Mouse (Mus musculus): ENCODE measurements around the gene Tmcc1. TPM values are rescaled to one million over a fixed set of nuclear protein-coding genes. Genes with fewer than 3 reads are reported as not detected.
A peak's percentile ranks its signal among the peaks of the same experiment; 100 is the strongest.
"Not testable (repeated sequence)": the region's sequence is repeated elsewhere in the genome, so short reads cannot be mapped to it uniquely, and the experiment has no call there.

The Tmcc1 gene
- polyA plus RNA-seq, 1 experiment from 2014 or later = 19.4 TPM

- Histone ChIP-seq H3K4me1 (peaks cover 8% of the 10 kb centered on the region), H3K36me3 (no peaks in the 10 kb centered on the region), H3K9me3 (no peaks in the 10 kb centered on the region), H3K9ac (no peak overlapping the region), H3K4me3 (no peak overlapping the region), H3K27me3 (no peaks in the 10 kb centered on the region), H3K4me2 (no peak overlapping the region), H3K27ac (peak overlapping the region; percentile 60)
- no peak for ATAC-seq (ENCODE audit: insufficient number of reproducible peaks, insufficient read depth, low FRiP score, low TSS enrichment, low read depth)
- 38% methylated on average over 6 of the region's 6 CpGs for WGBS
Measured at GRCm38 (mm10) chr6:116072221-116072745, 121.0 kb downstream of the Tmcc1 start.

- no peaks in the 10 kb centered on the region for H3K9me3 ChIP-seq
- H3K27ac ChIP-seq = no peak overlapping the region
- peaks cover 8% of the 10 kb centered on the region for H3K4me1 ChIP-seq
- H3K36me3 ChIP-seq = no peaks in the 10 kb centered on the region
- H3K4me3 ChIP-seq = no peak overlapping the region
- no peak overlapping the region for H3K9ac ChIP-seq
- H3K4me2 ChIP-seq = no peak overlapping the region
- H3K27me3 ChIP-seq = no peaks in the 10 kb centered on the region
- no peak for ATAC-seq (ENCODE audit: insufficient number of reproducible peaks, insufficient read depth, low FRiP score, low TSS enrichment, low read depth)
- 89% methylated on average over 2 of the region's 2 CpGs for WGBS
Measured at GRCm38 (mm10) chr6:116071781-116072180, 121.5 kb downstream of the Tmcc1 start.

- no peaks in the 10 kb centered on the region for H3K27me3 ChIP-seq
- peaks cover 8% of the 10 kb centered on the region for H3K4me1 ChIP-seq
- no peaks in the 10 kb centered on the region for H3K9me3 ChIP-seq
- H3K9ac ChIP-seq = no peak overlapping the region
- no peak overlapping the region for H3K27ac ChIP-seq
- no peak overlapping the region for H3K4me3 ChIP-seq
- no peak overlapping the region for H3K4me2 ChIP-seq
- no peaks in the 10 kb centered on the region for H3K36me3 ChIP-seq
- 94% methylated on average over 3 of the region's 3 CpGs for WGBS
- no peak for ATAC-seq (ENCODE audit: insufficient number of reproducible peaks, insufficient read depth, low FRiP score, low TSS enrichment, low read depth)
Measured at GRCm38 (mm10) chr6:116070558-116070957, 122.7 kb downstream of the Tmcc1 start.

- Histone ChIP-seq H3K9ac (no peak overlapping the region), H3K4me1 (no peaks in the 10 kb centered on the region), H3K27me3 (no peaks in the 10 kb centered on the region), H3K9me3 (no peaks in the 10 kb centered on the region), H3K27ac (no peak overlapping the region), H3K4me3 (no peak overlapping the region), H3K36me3 (no peaks in the 10 kb centered on the region), H3K4me2 (no peak overlapping the region)
- 66% methylated on average over 1 of the region's 1 CpGs for WGBS
- no peak for ATAC-seq (ENCODE audit: insufficient number of reproducible peaks, insufficient read depth, low FRiP score, low TSS enrichment, low read depth)
Measured at GRCm38 (mm10) chr6:116063516-116063915, 129.8 kb downstream of the Tmcc1 start.

- not testable (repeated sequence) for H3K9ac ChIP-seq; H3K9me3 ChIP-seq; ATAC-seq (ENCODE audit: insufficient number of reproducible peaks, insufficient read depth, low FRiP score, low TSS enrichment, low read depth); H3K4me1 ChIP-seq; H3K4me3 ChIP-seq; H3K27ac ChIP-seq; H3K27me3 ChIP-seq; H3K36me3 ChIP-seq; H3K4me2 ChIP-seq
Measured at GRCm38 (mm10) chr6:116059542-116059941, 133.7 kb downstream of the Tmcc1 start.

- 76% methylated on average over 3 of the region's 3 CpGs for WGBS
Measured at GRCm38 (mm10) chr6:116058541-116059300, 134.6 kb downstream of the Tmcc1 start.

GRCm38 (mm10) chr6:116056676-116057264 is 136.5 kb downstream of the Tmcc1 start:
- no peak overlapping the region for H3K4me3 ChIP-seq
- H3K36me3 ChIP-seq = no peaks in the 10 kb centered on the region
- 34% methylated on average over 13 of the region's 13 CpGs for WGBS
- H3K4me1 ChIP-seq = peaks cover 6% of the 10 kb centered on the region
- ATAC-seq (ENCODE audit: insufficient number of reproducible peaks, insufficient read depth, low FRiP score, low TSS enrichment, low read depth) = no peak
- no peaks in the 10 kb centered on the region for H3K27me3 ChIP-seq
- H3K9me3 ChIP-seq = no peaks in the 10 kb centered on the region
- no peak overlapping the region; the same call in 1 of the 2 replicates for H3K27ac ChIP-seq
- no peak overlapping the region for H3K9ac ChIP-seq
- H3K4me2 ChIP-seq = peak overlapping the region; percentile 27

More at GRCm38 (mm10) chr6:116058541-116059300, 134.6 kb downstream of the Tmcc1 start:
- H3K4me2 ChIP-seq = no peak overlapping the region
- ATAC-seq (ENCODE audit: insufficient number of reproducible peaks, insufficient read depth, low FRiP score, low TSS enrichment, low read depth) = no peak
- H3K4me3 ChIP-seq = no peak overlapping the region
- no peaks in the 10 kb centered on the region for H3K27me3 ChIP-seq
- H3K9me3 ChIP-seq = no peaks in the 10 kb centered on the region
- H3K9ac ChIP-seq = no peak overlapping the region
- no peaks in the 10 kb centered on the region for H3K36me3 ChIP-seq
- H3K27ac ChIP-seq = no peak overlapping the region
- peaks cover 6% of the 10 kb centered on the region for H3K4me1 ChIP-seq

GRCm38 (mm10) chr6:116055766-116056165 is 137.5 kb downstream of the Tmcc1 start:
- 95% methylated on average over 2 of the region's 2 CpGs for WGBS
- Histone ChIP-seq H3K4me1 (peaks cover 9% of the 10 kb centered on the region), H3K9ac (no peak overlapping the region), H3K36me3 (no peaks in the 10 kb centered on the region), H3K4me3 (no peak overlapping the region), H3K27ac (no peak overlapping the region), H3K4me2 (no peak overlapping the region), H3K27me3 (no peaks in the 10 kb centered on the region), H3K9me3 (no peaks in the 10 kb centered on the region)
- ATAC-seq (ENCODE audit: insufficient number of reproducible peaks, insufficient read depth, low FRiP score, low TSS enrichment, low read depth) = no peak

- WGBS = 76% methylated on average over 1 of the region's 1 CpGs
- no peak for ATAC-seq (ENCODE audit: insufficient number of reproducible peaks, insufficient read depth, low FRiP score, low TSS enrichment, low read depth)
Measured at GRCm38 (mm10) chr6:116055001-116055471, 138.2 kb downstream of the Tmcc1 start.

GRCm38 (mm10) chr6:116047896-116048295 is 145.4 kb downstream of the Tmcc1 start:
- no peak for ATAC-seq (ENCODE audit: insufficient number of reproducible peaks, insufficient read depth, low FRiP score, low TSS enrichment, low read depth)
- H3K4me2 ChIP-seq = no peak overlapping the region
- no peaks in the 10 kb centered on the region for H3K9me3 ChIP-seq
- no peak overlapping the region for H3K9ac ChIP-seq
- H3K4me3 ChIP-seq = no peak overlapping the region
- H3K27me3 ChIP-seq = no peaks in the 10 kb centered on the region
- no peak overlapping the region for H3K27ac ChIP-seq
- WGBS = 76% methylated on average over 1 of the region's 1 CpGs
- H3K36me3 ChIP-seq = peaks cover 8% of the 10 kb centered on the region
- H3K4me1 ChIP-seq = 0 out of 2 replicates have a peak, but pooled peaks cover 7% of the 10 kb centered on the region

More at GRCm38 (mm10) chr6:116055001-116055471, 138.2 kb downstream of the Tmcc1 start:
- H3K9ac ChIP-seq = no peak overlapping the region
- H3K9me3 ChIP-seq = no peaks in the 10 kb centered on the region
- H3K4me3 ChIP-seq = no peak overlapping the region
- no peak overlapping the region for H3K27ac ChIP-seq
- no peak overlapping the region for H3K4me2 ChIP-seq
- no peaks in the 10 kb centered on the region for H3K36me3 ChIP-seq
- no peaks in the 10 kb centered on the region for H3K27me3 ChIP-seq
- H3K4me1 ChIP-seq = peaks cover 13% of the 10 kb centered on the region

- 63% methylated on average over 3 of the region's 3 CpGs for WGBS
- no peak overlapping the region for H3K9ac ChIP-seq
- H3K27me3 ChIP-seq = no peaks in the 10 kb centered on the region
- no peak overlapping the region for H3K4me3 ChIP-seq
- H3K27ac ChIP-seq = no peak overlapping the region
- H3K36me3 ChIP-seq = peaks cover 13% of the 10 kb centered on the region
- peaks cover 3% of the 10 kb centered on the region; the same call in 1 of the 2 replicates for H3K9me3 ChIP-seq
- 0 out of 2 replicates have a peak, but pooled peaks cover 7% of the 10 kb centered on the region for H3K4me1 ChIP-seq
- ATAC-seq (ENCODE audit: insufficient number of reproducible peaks, insufficient read depth, low FRiP score, low TSS enrichment, low read depth) = no peak
- H3K4me2 ChIP-seq = no peak overlapping the region
Measured at GRCm38 (mm10) chr6:116047366-116047765, 145.9 kb downstream of the Tmcc1 start.

- no peak overlapping the region for H3K9ac ChIP-seq
- no peak overlapping the region for H3K4me2 ChIP-seq
- H3K27me3 ChIP-seq = no peaks in the 10 kb centered on the region
- WGBS = 78% methylated on average over 2 of the region's 2 CpGs
- no peak overlapping the region for H3K4me3 ChIP-seq
- H3K36me3 ChIP-seq = peaks cover 13% of the 10 kb centered on the region
- H3K27ac ChIP-seq = no peak overlapping the region
- H3K4me1 ChIP-seq = no peaks in the 10 kb centered on the region
- peaks cover 3% of the 10 kb centered on the region; the same call in 1 of the 2 replicates for H3K9me3 ChIP-seq
- no peak for ATAC-seq (ENCODE audit: insufficient number of reproducible peaks, insufficient read depth, low FRiP score, low TSS enrichment, low read depth)
Measured at GRCm38 (mm10) chr6:116044039-116044438, 149.2 kb downstream of the Tmcc1 start.

Measured in embryonic facial prominence, embryonic 13.5 days (tissue).